Mouse (Mus musculus) cerebellum, adult 2 months (tissue): ENCODE measurements around the gene Wipf2.

Source experiments
- CTCF ChIP-seq: fragments of 200-500 bp; IDR thresholded peaks from 2 replicates; pipeline ENCODE4 v1.5.1; 2011; ENCODE audit warnings: low read depth, mild to moderate bottlenecking, control low read depth, low read length, moderate library complexity, borderline replicate concordance; ENCODE audit not compliant: insufficient read depth
- POLR2A ChIP-seq: fragments of 200-500 bp; IDR thresholded peaks from 2 replicates; pipeline ENCODE4 v1.6.1; 2011; ENCODE audit warnings: low read length, control low read depth, borderline replicate concordance; ENCODE audit not compliant: insufficient read depth

DNA sequence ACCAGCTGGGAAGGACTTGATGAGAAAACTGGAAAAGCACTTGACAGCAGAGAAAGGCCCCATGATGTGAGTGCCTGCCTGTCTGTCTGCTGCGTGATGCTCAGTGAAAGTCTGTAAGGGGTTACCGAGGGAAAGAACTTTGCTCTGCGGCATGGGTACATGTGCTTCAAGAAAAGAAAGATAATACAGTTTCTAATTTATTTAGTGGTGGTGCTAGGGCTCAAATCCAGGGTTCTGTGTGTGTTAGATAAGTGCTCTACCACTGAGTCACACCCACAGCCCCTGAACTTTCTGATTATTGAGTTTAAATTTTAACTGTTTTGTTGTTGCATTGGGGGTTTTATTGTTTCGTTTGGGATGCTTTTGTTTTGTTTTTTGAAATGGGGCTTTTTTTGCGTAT is 48.1 kb downstream of the Wipf2 start:
- TF ChIP-seq CTCF: no peak
- no peak for TF ChIP-seq POLR2A
